Mouse (Mus musculus): Measurements from ENCODE around the gene Hoxb5.
A peak's percentile ranks its signal among the peaks of the same experiment; 100 is the strongest.

Hoxb5 gene

DNA sequence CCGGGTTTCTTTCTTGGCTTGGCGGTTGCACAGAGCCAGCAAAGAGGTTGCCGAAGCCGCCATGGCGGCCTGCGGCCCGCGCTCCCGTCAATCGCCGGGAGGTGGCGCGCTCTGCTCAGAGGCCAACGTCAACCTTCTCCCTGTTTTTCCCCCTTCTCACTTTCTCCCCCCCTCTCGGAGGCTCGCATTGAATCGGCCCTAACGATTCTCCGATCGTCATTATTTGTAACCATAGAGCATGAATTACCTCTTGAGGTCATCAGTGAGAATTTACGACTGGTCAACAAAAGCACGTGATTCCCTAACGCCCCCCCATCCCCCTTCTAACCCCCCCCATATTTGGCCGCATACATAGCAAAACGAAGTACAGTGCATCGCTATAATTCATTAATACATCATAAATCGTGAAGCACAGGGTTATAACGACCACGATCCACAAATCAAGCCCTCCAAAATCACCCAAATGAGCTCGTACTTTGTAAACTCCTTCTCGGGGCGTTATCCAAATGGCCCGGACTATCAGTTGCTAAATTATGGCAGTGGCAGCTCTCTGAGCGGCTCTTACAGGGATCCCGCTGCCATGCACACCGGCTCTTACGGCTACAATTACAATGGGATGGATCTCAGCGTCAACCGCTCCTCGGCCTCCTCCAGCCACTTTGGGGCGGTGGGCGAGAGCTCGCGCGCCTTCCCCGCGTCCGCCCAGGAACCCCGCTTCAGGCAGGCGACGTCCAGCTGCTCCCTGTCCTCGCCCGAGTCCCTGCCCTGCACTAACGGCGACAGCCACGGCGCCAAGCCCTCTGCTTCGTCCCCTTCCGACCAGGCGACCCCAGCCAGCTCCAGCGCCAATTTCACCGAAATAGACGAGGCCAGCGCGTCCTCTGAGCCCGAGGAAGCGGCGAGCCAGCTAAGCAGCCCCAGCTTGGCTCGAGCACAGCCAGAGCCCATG is at the start of gene Hoxb5:
Hoxb5 (plus strand) TSS at position 186 of the 949 bp plus-strand sequence.
- DNase-seq (ENCODE audit: low spot score), result no peak

DNA sequence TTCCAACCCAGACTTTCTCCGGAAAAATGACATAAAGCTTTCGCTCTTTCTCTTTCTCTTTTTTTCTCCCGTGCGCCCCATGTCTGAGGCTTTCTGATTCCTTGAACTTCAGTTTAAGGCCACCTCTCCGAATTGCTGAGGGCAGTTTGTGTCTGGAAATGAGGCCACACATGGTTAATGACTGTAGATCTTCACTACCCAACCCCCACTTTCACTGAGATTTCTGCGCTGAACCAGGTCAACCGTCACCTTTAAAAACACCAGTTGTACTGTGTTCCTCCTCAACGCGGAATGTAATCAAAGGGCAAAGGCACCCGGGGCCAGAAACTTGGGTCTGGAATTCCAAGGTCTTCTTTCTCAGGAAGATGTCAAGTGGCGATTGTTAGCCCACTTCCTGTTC is 48.9 kb upstream of the Hoxb5 start:
- no peak for DNase-seq (ENCODE audit: low spot score)

DNA sequence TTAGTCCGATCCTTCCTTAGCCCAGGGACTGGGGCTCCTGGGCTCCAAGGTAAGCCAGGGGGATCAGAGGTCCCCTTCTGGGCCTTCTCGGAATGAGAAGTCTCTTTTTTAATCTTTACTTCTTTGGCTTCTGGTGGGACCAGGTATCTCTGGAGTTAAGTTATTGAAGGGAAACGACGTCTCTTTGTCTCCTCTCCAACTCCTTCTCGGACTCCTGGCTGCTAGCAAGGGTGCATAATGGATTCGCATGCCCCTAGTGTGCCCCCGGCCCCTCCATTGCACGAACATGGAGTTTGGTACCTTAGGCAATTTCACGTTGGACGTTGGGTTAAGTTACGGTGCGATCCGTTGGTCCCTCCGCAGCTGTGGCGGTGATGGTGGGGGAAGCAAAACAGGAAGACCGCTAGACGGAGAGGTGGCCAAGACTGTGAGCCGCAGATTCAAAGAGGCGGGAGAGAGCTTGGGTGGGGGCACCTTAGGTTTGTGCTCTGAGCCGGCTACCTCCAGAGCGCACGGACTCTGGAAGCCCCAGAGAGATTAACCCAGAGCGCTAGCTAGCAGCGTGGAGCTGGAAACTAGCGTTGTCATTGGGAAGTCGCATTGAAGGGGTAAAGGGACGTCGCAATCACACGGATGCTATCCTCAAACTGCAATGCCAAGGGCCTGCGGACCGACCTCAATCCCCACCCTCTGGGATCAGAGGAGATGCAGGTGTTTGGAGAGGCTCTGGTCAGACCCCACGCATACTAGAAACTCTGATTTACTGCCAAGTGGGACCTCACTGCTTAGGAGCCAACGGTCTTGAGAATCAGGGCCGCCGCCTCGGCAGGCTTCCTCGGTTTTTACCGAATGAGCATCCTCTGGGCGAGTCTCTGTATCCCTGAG is 47.8 kb upstream of the Hoxb5 start:
- DNase-seq (ENCODE audit: low spot score), result no peak

DNA sequence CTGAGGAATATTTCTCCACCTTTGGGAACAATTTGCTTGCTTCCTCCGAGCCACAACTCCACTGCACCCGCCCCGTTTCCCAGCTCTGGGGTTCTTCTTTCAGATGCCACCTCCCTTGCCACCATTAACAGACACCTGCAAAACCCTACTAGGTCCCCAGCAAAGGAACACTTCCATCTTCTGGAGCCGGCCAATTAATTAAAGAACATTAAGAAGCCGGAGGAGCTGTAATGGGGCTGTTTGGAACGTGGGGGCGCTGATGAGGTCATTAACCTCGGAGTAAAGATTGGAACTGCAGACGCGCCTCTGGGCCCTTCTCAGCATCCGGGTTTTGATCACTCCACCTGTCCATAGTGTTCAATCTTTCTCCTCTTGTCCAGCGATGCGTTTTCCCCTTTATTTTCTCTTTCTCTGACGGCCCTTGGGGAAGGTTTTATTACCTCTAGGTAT is 47.1 kb upstream of the Hoxb5 start:
- no peak for DNase-seq (ENCODE audit: low spot score)

DNA sequence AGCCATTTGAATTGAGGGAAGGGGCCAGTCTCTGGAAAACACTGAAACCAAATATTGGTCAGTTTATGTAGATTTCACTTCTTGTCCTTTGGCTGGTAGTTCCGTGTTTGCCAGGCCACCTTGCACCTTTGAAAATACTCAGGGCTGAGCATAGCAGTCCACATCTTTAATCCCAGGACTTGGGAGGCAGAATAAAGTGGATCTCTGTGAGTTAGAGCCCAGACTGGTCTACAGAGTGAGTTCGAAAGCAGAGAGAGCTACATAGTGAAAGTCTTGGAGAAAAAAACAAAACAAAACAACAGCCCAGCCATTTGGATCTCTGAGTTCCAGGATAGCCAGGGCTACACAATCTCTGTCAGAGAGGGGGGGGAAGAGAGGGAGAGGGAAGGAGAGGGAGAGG is 46.0 kb upstream of the Hoxb5 start:
- DNase-seq (ENCODE audit: low spot score), result no peak

DNA sequence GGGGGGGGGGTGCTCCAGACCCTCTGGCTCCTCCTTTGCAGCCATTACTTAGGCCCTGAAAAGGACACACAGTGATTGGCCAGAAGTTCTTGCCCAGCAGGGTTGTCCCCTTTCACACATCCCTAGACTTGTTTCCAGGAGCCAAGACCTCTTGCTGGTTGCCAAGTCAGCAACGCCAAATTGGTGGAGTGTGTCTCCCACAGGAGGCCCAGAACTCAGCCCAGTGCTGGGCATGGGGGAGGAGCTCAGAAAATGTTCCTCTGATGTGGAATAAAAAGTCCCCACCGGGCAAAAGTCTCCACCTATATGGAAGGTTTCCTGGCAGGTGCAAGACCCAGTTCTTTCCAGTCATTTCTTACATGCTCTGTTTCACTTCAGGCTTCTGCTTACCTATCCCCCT is 44.1 kb upstream of the Hoxb5 start:
- no peak for DNase-seq (ENCODE audit: low spot score)

DNA sequence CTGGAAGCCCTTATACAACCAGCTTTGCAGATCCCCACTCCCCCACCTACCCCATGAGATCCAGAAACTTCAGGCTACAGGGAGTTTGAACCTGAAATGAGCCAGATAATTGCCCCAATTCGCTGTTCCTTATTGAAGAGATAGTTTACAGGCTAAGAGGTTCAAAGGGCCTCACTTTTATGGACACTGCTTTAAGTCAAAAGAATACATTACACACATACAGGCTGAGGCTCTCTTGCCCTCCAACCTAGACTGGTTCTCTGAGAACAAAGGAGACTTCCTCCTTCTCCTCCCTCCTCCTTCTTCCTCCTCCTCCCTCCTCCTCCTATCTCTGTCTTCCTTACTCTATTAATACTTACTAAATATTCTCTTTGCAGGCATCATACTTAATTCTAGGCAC is 43.6 kb upstream of the Hoxb5 start:
- no peak for DNase-seq (ENCODE audit: low spot score)

DNA sequence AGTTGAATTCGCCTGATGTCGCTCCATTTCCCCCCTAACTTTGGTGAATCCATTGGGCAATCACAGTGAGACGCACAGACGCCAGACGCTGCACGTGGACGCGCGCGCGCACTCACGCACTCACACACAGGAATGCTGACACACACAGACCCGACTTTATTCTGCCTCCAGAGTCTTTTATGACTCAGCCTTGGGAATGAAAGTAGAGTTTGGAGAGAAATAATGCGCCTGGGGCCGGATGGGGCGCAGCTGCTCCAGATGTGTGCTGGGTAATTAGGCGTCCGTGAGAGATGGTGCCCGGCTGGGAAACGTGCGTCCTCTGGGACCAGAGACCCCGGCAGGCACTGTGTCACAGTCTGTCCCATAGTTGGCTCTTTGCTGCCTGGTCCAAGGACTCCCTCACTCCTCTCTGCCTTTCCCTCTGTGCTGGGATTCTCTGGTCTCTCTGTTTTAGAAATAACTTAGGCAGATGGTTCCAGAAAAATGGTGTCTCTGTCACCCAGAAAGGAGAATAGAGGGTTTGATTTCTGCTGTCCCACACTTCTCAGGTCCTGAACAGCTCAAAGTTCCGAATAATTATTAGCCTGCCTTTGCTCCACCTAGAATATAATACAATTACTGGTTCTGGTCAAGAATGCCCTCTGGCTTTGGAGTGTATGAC is 42.7 kb upstream of the Hoxb5 start:
- DNase-seq (ENCODE audit: low spot score), result no peak

DNA sequence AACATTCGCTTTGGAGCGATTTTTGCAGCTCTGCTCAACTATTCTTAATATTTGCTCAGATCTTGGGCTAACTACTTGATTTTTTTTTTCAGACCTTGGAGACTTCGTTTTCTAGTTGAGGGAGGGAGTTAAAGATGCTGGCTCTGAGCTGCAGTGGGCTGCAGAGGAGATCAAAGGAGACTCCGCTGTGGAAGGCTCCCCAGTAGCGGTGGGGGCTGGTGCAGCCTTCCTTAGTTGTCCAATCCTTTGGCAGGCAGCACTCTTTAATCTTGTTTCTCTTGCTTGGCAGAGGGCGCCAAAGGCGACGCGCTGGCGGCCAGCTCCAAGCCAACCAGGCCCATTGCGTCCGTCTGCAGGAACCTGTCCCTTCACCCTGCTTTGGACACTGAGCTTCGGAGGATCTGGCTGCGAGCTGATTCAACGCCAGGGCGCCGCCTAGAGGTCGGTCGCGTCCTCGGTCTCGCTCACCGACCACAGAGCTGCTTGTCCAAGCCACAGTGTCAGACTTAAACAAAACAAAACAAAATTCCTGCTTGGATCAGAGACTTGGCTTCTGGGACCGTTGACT is 41.7 kb upstream of the Hoxb5 start:
- peak; percentile 59 for DNase-seq (ENCODE audit: low spot score)

DNA sequence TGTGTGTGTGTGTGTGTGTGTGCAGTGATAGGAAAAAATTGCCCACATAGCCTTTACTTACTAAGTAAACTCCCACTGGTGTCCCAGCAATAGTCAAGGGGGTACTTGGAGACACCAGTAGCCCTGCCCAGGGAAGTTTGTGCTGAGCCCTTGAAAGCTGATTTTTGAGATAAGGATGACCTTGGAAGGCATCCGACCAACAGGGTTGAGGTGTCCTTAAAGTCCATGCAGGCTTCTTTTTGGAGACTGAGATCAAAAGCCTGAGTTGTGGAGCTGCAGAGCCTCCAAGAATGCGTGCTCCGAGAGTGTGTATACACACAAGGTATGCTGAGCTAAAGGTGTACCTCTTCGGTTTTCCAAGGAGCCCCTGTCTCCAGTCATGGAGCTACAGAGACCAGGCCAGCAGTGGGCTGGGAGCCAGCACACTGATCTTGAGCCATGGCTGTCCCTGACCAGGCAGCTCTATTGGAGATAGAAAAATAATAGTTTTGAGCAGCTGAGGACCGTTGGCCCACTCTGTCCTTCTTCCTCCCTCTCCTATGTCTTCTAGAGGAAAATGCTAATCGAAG is 40.8 kb upstream of the Hoxb5 start:
- DNase-seq (ENCODE audit: low spot score), result no peak

DNA sequence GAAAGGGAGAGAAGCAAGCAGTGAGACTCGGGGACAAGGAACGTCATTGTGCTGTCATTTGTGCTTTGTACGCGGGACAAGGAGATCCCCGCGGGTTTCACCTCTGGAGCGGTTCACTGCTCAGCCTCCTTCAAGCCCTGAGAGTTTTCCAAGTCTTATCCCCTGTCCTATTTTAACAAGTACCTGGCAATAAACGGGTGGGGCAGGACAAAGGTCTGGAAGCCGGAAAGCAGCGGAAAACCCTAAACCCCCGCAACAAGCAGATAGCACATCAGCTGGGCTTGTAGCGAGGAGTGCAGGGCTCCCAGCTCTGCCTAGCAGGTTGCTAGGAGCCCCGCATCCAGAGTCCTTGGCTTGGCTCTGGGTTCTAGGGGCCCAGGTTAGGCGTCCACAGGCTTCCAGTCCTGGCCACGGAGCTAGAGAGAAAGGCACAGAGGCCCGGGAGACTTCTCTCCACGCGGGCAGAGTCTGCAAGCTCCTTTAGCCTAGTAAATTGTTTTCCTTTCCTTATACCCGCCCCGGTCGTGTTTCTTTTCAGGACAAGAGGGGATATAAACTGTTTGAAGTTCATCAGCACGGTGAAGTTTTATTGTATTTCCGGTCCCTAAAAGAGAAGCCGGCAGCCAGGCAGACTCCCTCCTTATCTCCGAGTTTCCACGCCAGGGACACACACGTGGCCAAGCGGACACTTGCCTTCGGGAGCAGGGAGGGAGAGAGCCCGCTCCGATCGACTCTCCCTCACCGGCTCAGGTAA is 39.3 kb upstream of the Hoxb5 start:
- no peak for DNase-seq (ENCODE audit: low spot score)

DNA sequence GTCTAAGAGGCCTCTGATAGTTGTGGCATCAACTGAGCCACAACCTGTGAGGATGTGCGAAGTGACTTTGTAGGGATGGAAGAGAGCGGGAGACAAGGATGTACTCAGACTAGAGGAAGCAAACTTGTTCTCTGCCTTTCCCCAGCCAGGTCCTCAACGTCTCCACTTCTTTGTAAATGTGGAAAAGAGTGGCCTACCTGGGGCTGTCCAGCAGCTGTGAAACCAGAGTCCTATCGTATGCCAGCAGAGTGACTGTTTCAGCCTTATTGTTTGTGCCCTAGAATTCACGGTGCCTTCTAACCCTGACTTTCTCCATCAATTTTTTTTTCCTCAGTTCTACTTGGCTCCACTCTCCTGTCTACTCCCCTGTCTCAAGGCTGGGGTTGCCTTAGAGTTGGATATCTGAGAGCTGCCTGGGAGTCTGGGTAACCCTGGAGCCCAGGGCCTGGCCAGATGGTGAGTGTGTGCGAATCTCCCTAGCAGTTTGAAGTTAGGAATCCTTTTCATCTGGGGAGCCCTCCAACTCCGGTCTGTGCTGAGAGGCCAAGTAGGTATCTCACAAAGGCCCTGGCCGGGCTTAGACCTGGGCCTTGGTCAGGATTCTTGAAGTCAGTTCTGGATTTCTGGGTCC is 38.6 kb upstream of the Hoxb5 start:
- no peak for DNase-seq (ENCODE audit: low spot score)

DNA sequence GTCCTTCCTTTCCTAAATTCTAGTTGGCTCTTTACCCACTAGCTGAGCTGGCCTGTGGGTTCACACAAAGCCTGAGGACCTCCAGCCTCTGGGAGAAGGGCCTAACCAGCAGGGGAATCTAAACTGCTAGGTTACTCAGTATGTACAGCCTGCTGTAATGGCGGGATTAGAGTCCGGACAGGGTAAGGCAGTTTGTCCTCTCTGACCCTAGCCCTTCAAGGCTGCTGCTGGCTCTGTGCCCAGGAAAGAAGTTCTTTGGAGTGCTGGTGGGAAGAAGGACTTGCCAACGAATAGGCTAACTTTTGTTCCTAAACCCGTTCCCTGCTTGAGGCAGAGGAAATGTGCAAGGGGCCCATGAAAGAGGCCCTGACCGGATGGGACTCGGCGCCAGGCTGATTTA is 37.2 kb upstream of the Hoxb5 start:
- no peak for DNase-seq (ENCODE audit: low spot score)

DNA sequence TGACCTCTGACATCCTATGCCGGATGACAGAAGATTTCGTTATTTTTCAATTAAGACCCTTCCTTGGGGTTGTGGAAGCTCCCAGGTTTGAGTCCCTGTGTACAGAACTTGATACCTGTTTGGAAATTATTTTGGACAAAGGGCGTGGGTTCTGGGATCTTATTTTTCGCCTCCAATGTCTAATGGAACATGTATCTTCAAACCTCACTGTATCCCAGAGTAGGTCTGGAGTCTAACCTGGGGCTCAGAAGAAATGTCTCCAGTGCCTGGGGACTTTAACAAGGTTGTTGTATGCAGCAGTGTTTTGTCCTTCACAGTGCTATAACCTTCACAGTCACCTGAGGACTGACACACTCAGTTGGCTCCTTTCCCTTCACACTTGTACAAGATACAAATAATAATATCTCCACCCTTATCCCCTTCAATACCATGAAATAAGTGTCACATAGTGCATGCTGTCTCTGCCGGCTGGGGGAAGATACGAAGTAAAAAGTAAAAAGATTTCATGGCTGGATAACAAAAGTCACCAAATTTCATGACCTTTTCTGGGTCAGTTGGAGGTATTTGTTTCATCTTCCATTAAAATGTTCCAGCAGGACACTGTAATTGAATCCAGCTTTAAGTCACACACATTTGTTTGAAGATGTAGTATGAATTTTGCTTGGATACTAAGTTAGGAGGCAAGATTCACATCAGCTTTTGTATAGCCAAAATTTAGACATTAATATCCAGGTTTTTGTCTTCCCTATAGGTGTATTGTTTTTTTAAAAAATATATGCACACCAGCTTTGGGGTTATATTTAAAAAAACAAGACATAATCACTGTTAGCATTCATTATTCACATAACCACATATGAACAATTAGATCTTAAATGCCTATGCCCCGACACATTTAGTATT is 35.9 kb upstream of the Hoxb5 start:
- DNase-seq (ENCODE audit: low spot score), result no peak

DNA sequence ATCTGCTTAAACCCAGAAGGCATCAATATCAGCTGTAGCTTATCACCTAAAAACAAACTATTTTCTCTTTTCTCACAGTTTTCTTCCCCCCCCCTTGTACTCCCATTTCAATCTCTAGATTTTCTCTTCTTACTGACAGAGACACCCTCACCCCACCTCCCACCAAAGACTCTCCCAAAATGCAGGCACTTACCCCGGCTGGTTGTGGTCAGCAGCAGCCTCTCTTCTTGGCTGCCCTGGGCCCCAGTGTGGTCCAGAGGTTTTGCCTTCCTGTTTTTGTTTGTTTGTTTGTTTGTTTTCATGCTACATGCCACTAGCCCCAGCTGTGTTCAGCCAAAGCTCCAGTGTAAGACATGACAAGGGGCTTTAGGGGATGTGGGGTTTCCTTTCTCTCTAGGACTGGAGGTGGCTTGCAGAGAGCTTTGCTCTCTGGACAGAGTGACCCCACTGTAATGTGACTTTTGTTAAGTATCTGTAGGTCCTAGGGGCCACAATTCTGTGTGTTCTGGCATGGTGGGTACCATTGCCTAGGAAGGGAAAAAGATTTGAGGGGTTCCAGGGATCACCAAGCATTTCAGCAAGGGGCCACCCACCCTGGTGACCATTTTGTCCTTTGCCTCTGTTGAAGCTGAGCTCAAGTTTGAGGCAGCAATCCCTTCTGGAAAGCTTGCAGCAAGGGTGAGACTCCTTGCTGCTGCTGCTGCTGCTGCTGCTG is 34.9 kb upstream of the Hoxb5 start:
- DNase-seq (ENCODE audit: low spot score), result no peak

DNA sequence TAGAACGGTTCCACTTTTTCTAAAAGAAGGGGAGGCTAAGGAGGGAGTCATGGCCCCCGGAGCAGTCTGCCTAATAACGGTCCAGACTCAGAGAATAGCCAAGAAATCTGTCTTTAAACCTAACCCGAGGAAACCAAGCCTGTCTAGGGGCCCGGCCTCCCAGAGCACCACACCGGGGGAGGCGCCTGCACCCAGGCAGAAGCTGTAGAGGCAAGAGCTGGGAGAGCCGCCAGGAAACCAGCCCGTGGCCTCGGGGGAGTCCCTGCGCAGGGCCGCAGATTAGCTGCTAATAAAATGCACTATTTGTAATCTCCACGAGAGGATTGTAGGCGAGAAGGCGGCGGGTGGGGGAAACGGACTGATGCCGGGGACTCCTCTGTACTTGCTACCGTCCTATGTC is 33.3 kb upstream of the Hoxb5 start:
- peak; percentile 68 for DNase-seq (ENCODE audit: low spot score)

DNA sequence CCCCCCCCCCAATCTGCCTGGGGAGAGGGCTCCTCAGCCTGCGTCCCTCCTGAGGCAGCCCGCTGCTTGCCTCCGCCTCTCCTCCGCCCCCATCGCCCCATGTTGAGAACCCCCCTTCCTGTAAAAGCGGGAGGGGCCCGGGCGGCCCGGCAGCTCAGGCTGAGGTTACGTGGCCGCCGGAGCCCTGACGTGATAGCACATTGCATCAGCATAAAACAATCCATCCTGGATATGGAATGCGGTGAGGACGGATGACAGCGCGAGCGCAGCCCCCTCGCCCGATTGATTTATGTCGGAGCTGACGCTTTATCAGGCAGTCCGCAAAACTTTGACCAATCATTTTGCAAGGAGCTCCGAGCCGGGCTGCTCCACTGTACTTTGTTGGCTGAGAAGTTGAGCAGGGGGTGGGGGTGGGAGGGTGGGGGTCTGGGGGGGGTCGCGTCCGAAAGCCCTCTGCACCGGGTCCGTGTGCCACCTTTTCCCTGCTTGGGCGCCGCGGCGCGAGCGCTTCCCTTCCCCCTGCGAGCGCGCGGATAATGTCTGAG is 32.1 kb upstream of the Hoxb5 start, which contains the start of gene Hoxb9:
Hoxb9 (plus strand) TSS at position 462 of the 545 bp plus-strand sequence.
- no peak for DNase-seq (ENCODE audit: low spot score)

DNA sequence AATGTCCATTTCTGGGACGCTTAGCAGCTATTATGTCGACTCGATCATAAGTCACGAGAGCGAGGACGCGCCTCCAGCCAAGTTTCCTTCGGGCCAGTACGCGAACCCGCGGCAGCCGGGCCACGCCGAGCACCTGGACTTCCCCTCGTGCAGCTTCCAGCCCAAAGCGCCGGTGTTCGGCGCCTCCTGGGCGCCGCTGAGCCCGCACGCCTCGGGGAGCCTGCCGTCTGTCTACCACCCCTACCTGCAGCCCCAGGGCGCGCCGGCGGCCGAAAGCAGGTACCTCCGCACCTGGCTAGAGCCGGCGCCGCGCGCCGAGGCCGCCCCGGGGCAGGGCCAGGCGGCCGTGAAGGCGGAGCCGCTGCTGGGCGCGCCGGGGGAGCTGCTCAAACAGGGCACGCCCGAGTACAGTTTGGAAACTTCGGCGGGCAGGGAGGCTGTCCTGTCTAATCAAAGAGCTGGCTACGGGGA is 31.6 kb upstream of the Hoxb5 start:
- DNase-seq (ENCODE audit: low spot score), result no peak
